Mouse (Mus musculus) liver, embryonic 14.5 days (tissue): Measurements from ENCODE around the gene Myh8. TPM values are rescaled to one million over a fixed set of nuclear protein-coding genes. Genes with fewer than 3 reads are reported as not detected.

Experiments used
- ATAC-seq: fragments of 200-750 bp; cut with Nextera tagmentation; 2 replicates; pipeline ENCODE4 v1.8.0; 2017; ENCODE audit warnings: moderate number of reproducible peaks, mild to moderate bottlenecking, moderate library complexity; ENCODE audit not compliant: insufficient read depth
- DNase-seq, 3 experiments: peaks; one replicate each; pipeline ENCODE4 v3.0.0-alpha.2; 2012 to 2013; ENCODE audit warnings: low read depth in 3 of 3, low spot score in 3 of 3
- H3K27ac ChIP-seq: fragments of 300-500 bp; sonication (generic); 2 replicates; pipeline ENCODE4 v1.5.1; 2014; ENCODE audit warnings: moderate library complexity, mild to moderate bottlenecking, control low read depth, inconsistent platforms
- H3K27me3 ChIP-seq: fragments of 300-500 bp; sonication (generic); 2 replicates; pipeline ENCODE4 v1.6.1; 2014; ENCODE audit warnings: mild to moderate bottlenecking, low read length, moderate library complexity; ENCODE audit not compliant: control insufficient read depth, insufficient read depth
- H3K36me3 ChIP-seq: fragments of 300-500 bp; sonication (generic); replicated peaks from 2 replicates; pipeline ENCODE4 v1.6.1; 2014; ENCODE audit warnings: low read depth; ENCODE audit not compliant: control insufficient read depth, insufficient read depth
- H3K4me1 ChIP-seq, 2 experiments: fragments of 200-500 bp in 1 of 2; fragments of 300-500 bp in 1 of 2; sonication (generic) in 1 of 2; replicated peaks; 2 replicates each; pipeline ENCODE4 v1.6.1; 2012 to 2014; ENCODE audit warnings: antibody characterized with exemption in 1 of 2, inconsistent platforms in 1 of 2, low read length in 1 of 2; ENCODE audit not compliant: control insufficient read depth in 2 of 2, insufficient read depth in 2 of 2
- H3K4me2 ChIP-seq: fragments of 300-500 bp; sonication (generic); 2 replicates; pipeline ENCODE4 v1.6.1; 2014; ENCODE audit warnings: low read depth, mild to moderate bottlenecking, control low read depth, moderate library complexity
- H3K4me3 ChIP-seq, 2 experiments: fragments of 200-500 bp in 1 of 2; fragments of 300-500 bp in 1 of 2; sonication (generic) in 1 of 2; 2 replicates each; pipeline ENCODE4 v1.5.1; 2012 to 2014; ENCODE audit warnings: low read depth in 2 of 2, low read length in 2 of 2, mild to moderate bottlenecking in 2 of 2, control low read depth in 1 of 2, inconsistent platforms in 1 of 2, moderate library complexity in 1 of 2; ENCODE audit not compliant: insufficient read depth in 1 of 2
- H3K9ac ChIP-seq: fragments of 300-500 bp; sonication (generic); replicated peaks from 2 replicates; pipeline ENCODE4 v1.6.1; 2014; ENCODE audit warnings: mild to moderate bottlenecking, control low read depth, moderate library complexity
- H3K9me3 ChIP-seq: fragments of 300-500 bp; sonication (generic); 2 replicates; pipeline ENCODE4 v1.6.1; 2016; ENCODE audit warnings: low read length, mixed read lengths; ENCODE audit not compliant: control insufficient read depth
- CTCF ChIP-seq: IDR thresholded peaks from 2 replicates; pipeline ENCODE4 v1.5.1; 2016; ENCODE audit warnings: antibody characterized with exemption, low read depth, control low read depth
- EP300 ChIP-seq: IDR thresholded peaks from 2 replicates; pipeline ENCODE4 v1.6.1; 2016; ENCODE audit warnings: antibody characterized with exemption, low read depth
- WGBS: fragments of 180-500 bp; shearing (Covaris S2); extraction: QIAGEN DNeasy Blood & Tissue Kit; methylation state at CpG from one replicate; pipeline ENCODE4 v1.1.7; 2014; ENCODE audit not compliant: insufficient replicate concordance; 5-methylcytosine and 5-hydroxymethylcytosine counted together
- polyA plus RNA-seq, 2 experiments: library from polyadenylated mRNA; depleted of rRNA in 1 of 2; stranded (reverse) in 1 of 2; unstranded in 1 of 2; fragments of >200 nt; fragmentation: Nextera tagmentation in 1 of 2; extraction: Ambion mirVana in 1 of 2; gene quantifications; 2 replicates each; pipeline versions ENCODE4 v1.2.1 to v1.2.3; 2012 to 2014

Gene Myh8
- polyA plus RNA-seq (2012; rRNA removed) (0.02 TPM in 1 of 2 replicates, not detected in the other), polyA plus RNA-seq (2014; fragmentation: Nextera tagmentation; extraction: Ambion mirVana) (0.03 TPM in 1 of 2 replicates, not detected in the other)

- WGBS = 66% methylated on average over 10 of the region's 10 CpGs
- Histone ChIP-seq H3K9ac (no peak within 1 kb of the TSS), H3K36me3 (no peaks in the 10 kb centered on the region), H3K9me3 (no peaks in the 10 kb centered on the region), H3K4me1 (no peaks in the 10 kb centered on the region), H3K4me2 (no peak within 1 kb of the TSS), H3K27ac (no peak within 1 kb of the TSS), H3K4me3 (no peak within 1 kb of the TSS), H3K27me3 (no peaks in the 10 kb centered on the region)
- TF ChIP-seq EP300 (no peak), CTCF (no peak)
- no peak for ATAC-seq
- no peak for DNase-seq
Observed at GRCm38 (mm10) chr11:67276601-67277174, at the start of gene Myh8. Gene Myh8 (plus strand): TSS chr11:67277124.

- Histone ChIP-seq H3K27me3 (no peaks in the 10 kb centered on the region), H3K9ac (no peak overlapping the region)
Observed at GRCm38 (mm10) chr11:67228731-67229130, 48.2 kb upstream of the Myh8 start.

GRCm38 (mm10) chr11:67229166-67229565 lies 47.8 kb upstream of the Myh8 start:
- no peaks in the 10 kb centered on the region for H3K4me1 ChIP-seq
- no peak overlapping the region for H3K4me2 ChIP-seq
- 56% methylated on average over 5 of the region's 5 CpGs for WGBS
- no peak overlapping the region for H3K4me3 ChIP-seq
- ATAC-seq (no peak), DNase-seq (no peak)
- TF ChIP-seq CTCF (no peak), EP300 (no peak)
- H3K36me3 ChIP-seq = no peaks in the 10 kb centered on the region
- no peak overlapping the region for H3K27ac ChIP-seq
- H3K9me3 ChIP-seq = no peaks in the 10 kb centered on the region
- no peaks in the 10 kb centered on the region for H3K27me3 ChIP-seq
- H3K9ac ChIP-seq = no peak overlapping the region

More at GRCm38 (mm10) chr11:67228731-67229130, 48.2 kb upstream of the Myh8 start:
- DNase-seq (no peak), ATAC-seq (no peak)
- WGBS = 56% methylated on average over 3 of the region's 3 CpGs
- no peak overlapping the region for H3K4me2 ChIP-seq
- H3K36me3 ChIP-seq = no peaks in the 10 kb centered on the region
- H3K9me3 ChIP-seq = no peaks in the 10 kb centered on the region
- H3K4me3 ChIP-seq = no peak overlapping the region
- no peak for TF ChIP-seq EP300
- no peak overlapping the region for H3K27ac ChIP-seq
- no peaks in the 10 kb centered on the region for H3K4me1 ChIP-seq

DNA sequence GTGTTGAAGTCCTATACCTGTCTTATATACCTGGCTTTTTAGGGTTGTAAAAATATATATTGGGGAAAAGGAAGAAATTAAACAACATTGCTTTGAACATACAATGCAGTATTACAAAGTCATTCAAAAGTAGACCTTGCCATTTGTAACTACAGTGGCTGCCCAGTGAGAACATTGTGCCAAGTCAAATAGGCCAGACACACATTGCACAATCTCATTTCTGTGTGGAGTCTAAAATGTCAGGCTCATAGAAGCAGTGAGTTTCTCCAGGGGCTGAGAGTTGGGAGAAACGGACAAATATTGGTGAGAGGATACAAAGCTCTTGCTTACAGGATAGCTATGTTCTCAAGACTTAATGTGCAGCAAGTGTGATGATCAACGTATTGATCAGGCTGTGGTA lies 47.0 kb upstream of the Myh8 start:
- Histone ChIP-seq H3K4me3 (no peak overlapping the region), H3K9ac (no peak overlapping the region), H3K36me3 (no peaks in the 10 kb centered on the region), H3K27me3 (no peaks in the 10 kb centered on the region), H3K4me1 (no peaks in the 10 kb centered on the region), H3K27ac (no peak overlapping the region), H3K4me2 (no peak overlapping the region), H3K9me3 (no peaks in the 10 kb centered on the region)
- peak in 2 of 3 experiments; percentile 4 to 6 for DNase-seq
- no peak for TF ChIP-seq CTCF
- TF ChIP-seq EP300 = no peak
- WGBS = 46% methylated on average over 2 of the region's 2 CpGs
- no peak for ATAC-seq

- Histone ChIP-seq H3K4me3 (no peak overlapping the region), H3K27me3 (no peaks in the 10 kb centered on the region), H3K27ac (no peak overlapping the region), H3K9me3 (no peaks in the 10 kb centered on the region), H3K4me1 (no peaks in the 10 kb centered on the region), H3K36me3 (no peaks in the 10 kb centered on the region), H3K4me2 (no peak overlapping the region), H3K9ac (no peak overlapping the region)
- peak in 1 of 3 experiments; percentile 3 for DNase-seq
- 46% methylated on average over 5 of the region's 5 CpGs for WGBS
- no peak for TF ChIP-seq EP300
- peak; percentile 32; the same call in 1 of the 2 replicates for TF ChIP-seq CTCF
- no peak for ATAC-seq
Observed at GRCm38 (mm10) chr11:67235639-67236358, 41.1 kb upstream of the Myh8 start.
